Mouse (Mus musculus) spleen, adult 12 weeks (tissue): ENCODE measurements around the gene Cer1.

ENCODE experiments used
- DNase-seq: peaks from one replicate; pipeline ENCODE4 v3.0.0; 2022; ENCODE audit warnings: low spot score

Gene Cer1

DNA sequence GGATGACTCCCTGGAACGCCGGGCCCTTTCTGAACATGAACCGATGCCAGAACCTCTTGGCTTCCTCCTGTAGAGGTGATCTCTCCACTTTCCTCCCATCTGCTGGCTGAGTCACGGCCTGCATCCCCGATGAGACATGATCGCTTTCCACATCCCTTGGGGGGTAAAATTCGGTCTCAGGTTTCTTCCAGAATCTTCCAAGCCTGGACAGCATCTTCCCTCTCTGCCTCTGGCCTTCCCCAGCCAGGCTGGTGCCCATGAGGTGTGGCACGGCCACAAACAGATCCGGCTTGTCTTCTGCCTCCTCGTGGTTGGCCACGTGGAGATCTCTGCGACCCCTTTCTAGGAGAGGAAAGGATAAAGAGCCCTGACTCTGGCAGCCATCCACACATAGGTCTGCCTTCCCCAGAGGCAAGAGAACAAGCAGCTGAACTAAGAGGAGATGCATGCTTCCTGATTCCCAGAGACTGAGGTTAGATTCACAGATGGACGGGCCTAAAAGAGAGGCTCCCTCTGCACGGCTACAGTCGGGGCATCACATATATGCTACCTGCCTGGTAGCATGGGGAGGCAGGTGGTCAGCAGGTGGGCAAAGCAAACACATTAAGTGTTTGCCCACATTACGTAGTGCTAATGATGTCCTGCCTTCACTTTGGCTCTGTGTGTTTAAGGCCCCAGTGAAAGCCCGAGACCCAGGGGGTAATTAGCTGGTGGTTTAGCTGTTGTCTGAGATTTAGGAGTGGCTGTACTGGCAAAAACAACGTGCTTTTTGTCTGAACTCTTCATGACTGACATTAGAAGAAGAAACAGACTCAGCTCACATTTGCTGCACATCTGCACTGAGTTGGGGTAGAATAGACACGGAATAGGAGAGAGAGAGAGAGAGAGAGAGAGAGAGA is at the start of gene Cer1:
Gene Cer1 (minus strand): TSS at position 513 of the 899 bp plus-strand sequence.
- DNase-seq, result no peak

DNA sequence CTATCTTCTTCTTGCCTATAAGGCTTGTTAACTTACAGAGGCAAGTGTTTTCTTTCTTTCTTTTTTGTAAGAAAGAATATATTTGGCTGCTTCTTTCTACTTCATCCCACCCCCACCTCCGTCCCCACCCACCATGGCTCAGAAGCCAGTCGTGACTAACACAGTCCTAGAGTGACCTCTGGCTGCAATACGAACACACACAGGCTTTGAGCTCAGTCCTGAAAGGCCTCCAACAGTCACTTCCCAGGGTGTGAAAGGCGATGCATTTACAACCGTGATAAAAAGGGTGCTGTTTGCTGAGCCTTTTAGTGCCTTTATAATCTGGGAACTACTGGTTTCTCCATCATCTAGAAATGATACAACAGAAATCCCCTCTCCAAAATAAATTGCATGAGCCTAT is 49.4 kb upstream of the Cer1 start:
- DNase-seq, result no peak

- DNase-seq, result no peak
Observed at GRCm38 (mm10) chr4:82933698-82934210, 48.8 kb upstream of the Cer1 start.

- no peak for DNase-seq
Observed at GRCm38 (mm10) chr4:82930079-82930478, 45.1 kb upstream of the Cer1 start.

DNA sequence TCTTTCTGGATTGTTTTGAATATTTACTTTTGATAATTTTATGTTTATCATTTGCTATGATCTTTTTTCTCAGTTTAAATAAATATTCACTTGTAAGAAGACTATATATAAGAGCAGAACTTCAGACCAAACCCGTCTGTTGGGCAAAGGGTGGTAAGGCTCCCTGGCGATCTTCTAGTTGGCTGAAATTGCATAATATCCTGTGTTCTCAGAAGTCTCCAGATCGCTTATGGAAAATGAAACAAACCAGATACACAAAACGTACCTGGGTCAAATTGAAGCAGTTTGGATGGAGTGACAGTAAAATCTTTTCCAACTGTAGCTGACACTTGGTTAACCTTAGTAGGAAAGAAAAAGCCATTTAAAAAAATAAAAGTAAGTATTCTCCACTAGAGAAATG is 37.0 kb upstream of the Cer1 start:
- DNase-seq, result no peak

DNA sequence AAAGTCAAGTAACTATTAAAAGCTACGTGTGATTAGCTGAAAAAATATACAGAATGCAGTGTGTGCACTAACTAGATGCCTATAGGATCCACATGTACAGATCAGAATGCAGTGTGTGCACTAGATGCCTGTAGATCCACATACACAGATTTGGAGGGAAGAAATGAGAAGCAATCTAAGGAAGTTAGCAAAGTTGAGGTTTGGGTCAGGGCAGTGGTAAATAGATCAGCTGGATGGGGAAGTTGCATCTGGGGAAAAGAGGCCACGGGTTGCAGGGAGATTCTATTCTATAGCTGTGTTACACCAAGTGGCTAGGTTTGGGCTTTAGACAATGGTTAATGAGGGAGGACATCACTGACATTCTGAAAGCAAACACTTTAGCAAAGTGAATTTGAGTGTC is 33.7 kb upstream of the Cer1 start:
- no peak for DNase-seq

DNA sequence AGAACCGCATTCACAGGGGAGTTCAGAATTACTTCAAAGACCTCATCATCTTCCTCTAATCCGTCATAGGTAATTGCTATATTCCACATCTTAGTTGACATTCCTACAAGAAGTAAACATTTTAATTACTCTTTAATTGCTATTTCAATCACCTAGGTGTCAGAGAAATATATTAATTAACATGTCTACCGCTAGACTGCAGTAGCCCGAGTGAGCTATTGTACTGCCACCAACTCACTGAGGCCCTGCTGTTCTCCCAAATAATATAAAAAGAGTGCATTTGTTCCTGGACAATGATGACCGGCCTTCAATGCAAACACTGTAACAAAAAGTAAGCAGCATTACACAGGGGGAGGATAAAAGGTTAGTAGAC is 31.7 kb upstream of the Cer1 start:
- DNase-seq, result no peak

DNA sequence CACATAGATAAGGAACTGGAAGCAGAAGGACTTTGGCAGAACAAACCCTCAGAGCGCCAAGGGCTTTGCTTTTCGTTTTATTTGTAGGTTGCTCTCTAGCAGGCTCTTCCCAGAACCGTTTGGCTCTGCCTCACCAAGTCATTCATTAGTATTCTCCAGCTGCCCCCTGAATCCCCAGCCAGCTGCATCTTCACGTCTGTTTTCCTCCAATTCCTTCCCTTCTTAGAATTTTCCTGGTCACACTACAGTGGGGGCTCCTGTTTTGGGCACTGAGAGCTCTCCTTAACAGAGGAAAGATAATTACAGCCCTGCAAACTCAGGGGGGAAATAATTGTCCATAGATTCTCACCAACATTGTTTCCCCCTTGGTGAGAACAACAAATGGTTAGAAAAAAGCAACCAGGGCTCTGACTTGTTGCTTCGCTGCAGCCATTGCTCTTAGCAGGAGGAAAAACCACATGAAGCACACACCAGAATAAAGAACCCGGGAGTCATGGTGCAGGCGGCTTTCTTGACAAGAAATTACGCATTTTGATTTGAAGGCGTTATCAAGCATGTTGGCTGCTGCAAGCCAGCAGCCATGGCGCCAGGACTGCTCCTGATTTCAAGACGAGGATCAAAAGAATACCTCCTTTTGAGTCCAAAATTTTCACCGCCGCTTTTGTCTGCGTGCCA is 31.2 kb upstream of the Cer1 start:
- no peak for DNase-seq

DNA sequence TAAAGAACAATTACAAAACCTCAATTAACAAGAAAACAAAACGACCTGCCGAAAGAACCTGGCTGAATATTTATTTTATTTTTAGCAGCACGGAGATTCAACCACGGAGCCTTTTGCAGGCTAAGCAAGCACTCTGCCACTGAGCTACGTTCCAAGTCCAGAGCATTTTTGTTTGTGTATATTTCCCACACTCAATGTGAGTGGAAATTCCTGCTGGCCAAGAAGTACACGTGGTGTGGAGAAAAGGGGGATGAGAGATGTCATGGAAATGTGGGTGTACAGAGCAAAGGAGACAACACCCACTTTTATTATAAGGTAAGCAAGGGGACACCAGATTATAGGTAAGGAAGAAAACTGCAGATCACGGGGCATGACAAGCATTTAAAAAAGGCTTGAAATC is 30.6 kb upstream of the Cer1 start:
- no peak for DNase-seq

DNA sequence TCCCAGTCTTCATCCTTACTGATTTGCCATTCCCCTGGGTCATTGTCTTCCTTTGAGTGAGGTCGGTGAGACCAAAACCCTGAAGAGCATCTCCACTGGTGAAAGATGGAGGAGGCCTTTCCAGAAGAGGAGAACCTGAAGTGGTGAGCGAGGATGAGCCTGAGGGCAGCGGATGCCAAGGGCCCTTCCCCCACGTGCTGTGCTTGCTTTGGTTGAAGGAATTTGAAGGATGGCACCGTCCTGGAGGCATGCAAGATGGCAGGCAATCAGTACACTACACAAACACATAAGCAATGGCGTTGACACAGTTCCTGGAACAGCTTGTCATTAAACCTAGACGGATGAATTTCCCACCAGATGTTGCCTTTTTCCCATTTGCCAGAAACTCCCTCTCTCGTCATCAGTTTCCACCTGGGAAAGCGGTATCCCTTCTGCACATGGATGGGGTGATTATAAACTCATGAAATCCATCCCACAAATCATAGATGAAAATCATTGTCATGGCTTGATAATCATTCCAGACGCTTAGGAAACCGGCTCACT is 29.7 kb upstream of the Cer1 start:
- DNase-seq, result no peak

DNA sequence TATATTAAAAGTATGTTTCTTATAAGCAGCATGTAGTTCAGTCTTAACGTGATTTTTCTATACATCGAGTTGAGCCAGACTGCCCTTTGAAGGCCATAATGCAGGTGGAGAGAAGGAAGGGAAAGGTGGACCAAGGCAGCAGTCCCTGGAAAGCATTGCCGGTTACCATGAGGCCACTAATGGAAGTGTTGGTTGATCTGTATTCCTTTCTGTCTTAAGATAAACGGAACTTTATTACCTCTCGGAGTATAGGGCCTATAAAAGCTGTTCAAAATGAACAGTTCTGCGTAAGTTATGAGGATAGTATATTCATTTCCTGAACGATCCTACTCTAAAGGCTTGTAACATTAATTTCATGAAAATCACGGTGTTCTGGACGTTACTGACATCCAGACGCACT is 10.3 kb upstream of the Cer1 start:
- no peak for DNase-seq

GRCm38 (mm10) chr4:82892247-82892646 is 7.3 kb upstream of the Cer1 start:
- no peak for DNase-seq

DNA sequence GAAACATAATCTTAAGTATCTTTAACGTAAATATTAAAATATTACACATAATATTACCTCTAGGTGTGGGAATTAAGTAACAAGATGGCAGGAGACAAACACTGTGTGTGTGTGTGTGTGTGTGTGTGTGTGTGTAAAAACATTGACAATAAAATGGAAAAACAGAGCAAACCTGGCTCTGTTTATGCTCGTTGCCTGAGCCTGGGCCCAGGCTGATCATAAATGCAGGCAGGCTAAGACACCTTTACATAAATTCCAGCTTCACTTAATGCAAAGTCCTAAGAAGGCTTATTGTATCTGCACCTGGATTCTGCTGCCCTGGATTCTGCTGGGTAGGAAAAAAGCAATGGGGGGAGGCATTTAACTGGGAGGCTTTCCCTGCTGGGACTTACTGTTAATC is 6.6 kb upstream of the Cer1 start:
- DNase-seq, result no peak

DNA sequence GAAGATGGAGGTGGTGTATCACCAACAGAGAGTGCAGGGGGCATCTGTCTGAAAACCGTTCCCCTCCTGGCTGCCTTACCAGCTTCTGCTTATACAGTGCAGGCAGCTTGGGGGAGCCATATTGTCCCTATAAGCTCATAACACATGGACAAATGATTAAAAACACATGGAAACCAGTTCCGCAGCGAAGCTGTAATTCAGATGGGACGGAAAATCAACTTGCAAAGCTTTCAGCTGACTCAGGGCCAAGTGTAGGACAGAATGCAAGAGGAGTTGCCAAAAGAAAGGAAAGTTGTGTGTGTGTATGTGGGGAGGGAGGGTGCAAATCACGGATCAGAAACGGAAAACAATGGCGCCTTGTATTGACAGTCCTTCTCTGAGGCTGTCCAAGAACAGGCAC is 6.1 kb upstream of the Cer1 start:
- no peak for DNase-seq

DNA sequence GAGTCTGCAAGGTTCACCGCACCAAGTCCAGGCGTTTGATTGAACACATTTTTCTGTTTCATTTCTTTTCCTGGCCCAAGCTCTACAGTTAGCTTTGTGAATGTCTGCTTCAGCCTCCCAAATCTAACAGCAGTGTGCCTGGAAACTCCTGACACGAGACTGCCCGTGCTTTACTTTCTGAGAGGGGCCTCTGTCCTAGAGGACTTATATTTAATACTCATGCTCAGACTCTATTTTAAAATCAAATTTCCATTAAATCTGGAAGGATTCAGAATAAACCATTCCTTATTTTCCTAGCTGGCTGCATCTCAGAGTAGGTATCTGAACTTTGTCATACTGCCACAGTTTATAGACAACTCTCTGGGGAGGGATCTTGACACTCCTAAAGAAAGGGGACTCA is 5.6 kb upstream of the Cer1 start:
- DNase-seq, result no peak

DNA sequence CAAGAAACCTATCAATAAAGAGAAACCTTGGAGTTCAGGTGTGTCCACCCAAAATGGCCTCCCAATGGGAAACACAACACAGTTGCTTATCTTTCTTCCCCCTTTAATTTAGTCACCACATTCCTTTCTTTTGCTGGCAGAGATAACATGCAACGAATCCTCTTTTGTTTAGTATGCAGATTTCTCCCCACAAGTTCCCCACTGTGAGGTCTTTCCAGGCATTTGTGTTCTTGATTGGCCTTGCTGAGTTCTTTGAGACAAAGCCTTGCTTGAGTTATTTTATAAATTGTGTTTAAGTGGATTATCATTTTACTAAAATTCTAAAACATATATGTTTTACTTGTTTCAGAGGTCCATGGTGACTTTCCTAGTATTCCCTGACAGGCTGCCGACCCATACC is 1.2 kb upstream of the Cer1 start:
- DNase-seq, result no peak

DNA sequence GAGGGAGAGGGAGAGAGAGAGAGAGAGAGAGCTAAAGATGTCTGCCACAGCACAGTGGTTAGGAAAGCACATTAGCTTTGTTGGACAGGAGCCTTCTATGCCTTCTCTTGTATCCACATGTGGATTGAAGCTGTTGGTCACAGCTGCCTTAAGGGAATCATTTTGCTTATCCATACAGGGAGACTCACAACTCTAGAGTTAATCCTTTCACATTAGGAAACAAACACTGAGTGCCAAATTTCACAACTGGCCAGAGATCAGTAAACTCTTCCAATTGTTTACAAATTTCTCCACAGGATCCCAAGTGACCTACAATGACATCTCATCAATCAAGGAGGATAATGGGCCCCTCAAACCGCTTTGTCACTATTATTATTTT is 576 bp upstream of the Cer1 start:
- DNase-seq, result no peak

DNA sequence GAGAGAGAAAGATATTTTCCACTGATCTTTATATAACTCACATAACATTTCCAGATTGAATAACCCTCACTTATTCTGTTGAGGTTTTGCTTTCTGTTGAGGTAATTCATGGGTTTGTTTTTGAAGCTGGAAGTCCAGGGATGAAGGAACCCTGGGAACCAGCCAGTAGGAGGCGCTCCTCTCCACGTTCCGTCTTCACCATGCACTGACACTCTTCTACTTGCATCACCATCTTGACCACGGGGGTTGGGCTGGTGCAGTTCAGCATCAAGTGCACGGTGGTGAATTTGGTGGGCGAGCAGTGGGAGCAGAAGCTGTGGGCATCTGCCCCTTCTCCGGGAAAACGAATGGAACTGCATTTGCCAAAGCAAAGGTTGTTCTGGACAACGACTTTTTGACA is 2.4 kb downstream of the Cer1 start:
- DNase-seq, result no peak

DNA sequence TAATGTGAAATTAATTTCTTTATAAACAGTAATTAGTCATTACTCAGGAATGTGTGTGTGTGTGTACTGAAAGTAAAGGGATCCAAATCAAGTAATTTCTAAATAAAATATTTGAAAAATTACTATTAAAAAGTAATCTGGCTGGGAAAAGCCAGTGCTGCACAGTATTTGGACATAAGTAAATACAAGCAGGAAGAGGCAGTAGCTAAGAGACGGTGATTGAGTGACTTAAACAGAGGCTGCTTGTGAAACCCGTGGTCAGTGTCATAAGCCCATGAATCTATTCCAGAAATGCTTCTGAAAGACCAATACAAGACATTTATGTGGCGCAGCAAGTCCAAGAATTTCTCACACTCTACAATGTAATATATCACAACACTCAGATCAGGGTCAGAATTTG is 3.6 kb downstream of the Cer1 start:
- DNase-seq, result no peak

DNA sequence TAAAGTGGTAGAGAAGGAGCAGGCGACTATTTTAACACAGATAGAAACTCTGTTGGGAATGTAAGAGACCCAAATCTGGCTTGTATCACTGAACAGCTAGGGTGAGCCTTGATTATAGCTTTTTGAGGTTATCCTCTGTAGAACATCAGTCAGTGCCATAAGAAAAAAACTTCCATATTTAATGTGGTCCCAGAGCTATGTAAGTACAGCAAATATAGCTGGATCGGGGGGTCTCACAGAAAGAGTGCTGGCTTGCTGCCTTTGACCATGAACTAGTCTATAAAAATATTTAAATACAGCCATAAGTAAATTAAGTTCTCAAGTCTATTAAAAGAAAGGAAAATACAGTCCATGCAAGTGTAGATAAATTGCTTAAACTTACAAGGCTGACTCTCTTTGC is 4.7 kb downstream of the Cer1 start:
- DNase-seq, result no peak

- DNase-seq, result no peak
Observed at GRCm38 (mm10) chr4:82879152-82879551, 5.8 kb downstream of the Cer1 start.

GRCm38 (mm10) chr4:82876656-82877055 is 8.3 kb downstream of the Cer1 start:
- no peak for DNase-seq

GRCm38 (mm10) chr4:82875532-82875931 is 9.4 kb downstream of the Cer1 start:
- DNase-seq, result no peak
